29 mouse cellular contexts compared by ENCODE assay signal in genomic region chr4:3241351-3241750, GRCm38 (mm10). TPM values are rescaled to one million over a fixed set of nuclear protein-coding genes. Genes with fewer than 3 reads are reported as not detected.
DNase-seq lines count a peak whose midpoint lies in the region; ATAC-seq lines count a peak whose summit lies in the region.
"Not testable (repeated sequence)": the region's sequence is repeated elsewhere in the genome, so short reads cannot be mapped to it uniquely, and the experiment has no call there.
"Had no signal": no experiment of that assay in that cellular context is flagged by ENCODE, and none has a peak within 500 bp of the region (broad histone marks: within the 10 kb centered on the region; RNA-seq: fewer than 3 reads in every experiment).

No protein-coding gene starts in this region.

- not testable (repeated sequence) for H3K4me3 ChIP-seq in forebrain, embryonic 11.5 days (ENCODE audit: low read depth, low read length); hindbrain, embryonic 14.5 days (replicated peaks; ENCODE audit: low read length); kidney, embryonic 16.5 days (ENCODE audit: low read length); neural tube, embryonic 11.5 days (ENCODE audit: low read depth, low read length); stomach, embryonic 14.5 days (ENCODE audit: low read depth, low read length)

- H3K36me3 ChIP-seq in forebrain, embryonic 11.5 days (ENCODE audit: control insufficient read depth, insufficient read depth, low read length); hindbrain, embryonic 14.5 days (replicated peaks; ENCODE audit: control insufficient read depth, insufficient read depth); kidney, embryonic 16.5 days (ENCODE audit: insufficient read depth, low read length); neural tube, embryonic 11.5 days (ENCODE audit: control insufficient read depth, insufficient read depth, low read length); stomach, embryonic 14.5 days (ENCODE audit: control insufficient read depth, insufficient read depth, low read length): not testable (repeated sequence)

- ATAC-seq in forebrain, embryonic 11.5 days (replicated peaks; ENCODE audit: low FRiP score), result 0 out of 2 replicates have a peak, but pooled peaks have one; percentile 53
- ATAC-seq in hematopoietic stem cell, adult 5-6 weeks (replicated peaks in 1 of 2; ENCODE audit: insufficient read depth in 1 of 2, low FRiP score in 2 of 2, low TSS enrichment in 1 of 2, low read depth in 1 of 2, poor library complexity in 2 of 2, severe bottlenecking in 2 of 2), result 0 out of 4 replicates have a peak, but pooled peaks have one; percentile 12 to 17
- ATAC-seq in hindbrain, embryonic 14.5 days (ENCODE audit: low FRiP score), result peak; percentile 53; the same call in 1 of the 2 replicates
- ATAC-seq in kidney, embryonic 16.5 days (ENCODE audit: low FRiP score, low TSS enrichment), result 0 out of 2 replicates have a peak, but pooled peaks have one; percentile 55
- ATAC-seq in megakaryocyte-erythroid progenitor cell, adult 5-6 weeks (replicated peaks; ENCODE audit: low FRiP score, low TSS enrichment, poor library complexity, severe bottlenecking), result 0 out of 2 replicates have a peak, but pooled peaks have one; percentile 11
- 0 out of 2 replicates have a peak, but pooled peaks have one; percentile 36 for ATAC-seq in neural tube, embryonic 11.5 days (ENCODE audit: insufficient read depth, low FRiP score, low TSS enrichment)
- ATAC-seq in stomach, embryonic 14.5 days (ENCODE audit: insufficient number of reproducible peaks, insufficient read depth, low FRiP score, low read depth), result peak; percentile 43; the same call in 1 of the 2 replicates

- H3K9me3 ChIP-seq in forebrain, embryonic 11.5 days (ENCODE audit: control insufficient read depth, low read length); kidney, embryonic 16.5 days (ENCODE audit: low read length); neural tube, embryonic 11.5 days (ENCODE audit: control insufficient read depth, low read length); stomach, embryonic 14.5 days (ENCODE audit: control insufficient read depth, low read depth, low read length): not testable (repeated sequence)
- H3K9me3 ChIP-seq in hindbrain, embryonic 14.5 days (ENCODE audit: control insufficient read depth, low read length), result peaks cover 27% of the 10 kb centered on the region

- not testable (repeated sequence) for H3K27ac ChIP-seq in forebrain, embryonic 11.5 days (ENCODE audit: low read depth, low read length); hindbrain, embryonic 14.5 days; kidney, embryonic 16.5 days (ENCODE audit: low read length); neural tube, embryonic 11.5 days (ENCODE audit: low read depth, low read length); stomach, embryonic 14.5 days (ENCODE audit: low read length)

- H3K27me3 ChIP-seq in forebrain, embryonic 11.5 days (ENCODE audit: control insufficient read depth, insufficient read depth, low read length); hindbrain, embryonic 14.5 days (ENCODE audit: control insufficient read depth, insufficient read depth, low read length); kidney, embryonic 16.5 days (ENCODE audit: insufficient read depth, low read length); neural tube, embryonic 11.5 days (ENCODE audit: control insufficient read depth, insufficient read depth, low read length); stomach, embryonic 14.5 days (ENCODE audit: control insufficient read depth, insufficient read depth, low read length): not testable (repeated sequence)

- WGBS in forebrain, embryonic 11.5 days, result 72% methylated on average over 4 of the region's 4 CpGs
- 76% methylated on average over 4 of the region's 4 CpGs for WGBS in hindbrain, embryonic 14.5 days
- WGBS in kidney, embryonic 16.5 days, result 76% methylated on average over 4 of the region's 4 CpGs
- WGBS in neural tube, embryonic 11.5 days, result 79% methylated on average over 4 of the region's 4 CpGs
- WGBS in stomach, embryonic 14.5 days, result 76% methylated on average over 4 of the region's 4 CpGs

- DNase-seq in forebrain, embryonic 11.5 days (ENCODE audit: low spot score); hindbrain, embryonic 14.5 days (ENCODE audit: low spot score); neural tube, embryonic 11.5 days (ENCODE audit: low spot score): not testable (repeated sequence)

- H3K4me1 ChIP-seq in forebrain, embryonic 11.5 days (replicated peaks; ENCODE audit: control insufficient read depth, insufficient read depth, low read length); hindbrain, embryonic 14.5 days (replicated peaks; ENCODE audit: control insufficient read depth, insufficient read depth, low read length); kidney, embryonic 16.5 days (ENCODE audit: insufficient read depth, low read length); neural tube, embryonic 11.5 days (ENCODE audit: control insufficient read depth, insufficient read depth, low read length); stomach, embryonic 14.5 days (ENCODE audit: control insufficient read depth, insufficient read depth, low read length): not testable (repeated sequence)

- H3K4me2 ChIP-seq in forebrain, embryonic 11.5 days (ENCODE audit: low read depth, low read length, severe bottlenecking); hindbrain, embryonic 14.5 days (replicated peaks); kidney, embryonic 16.5 days (replicated peaks; ENCODE audit: low read depth, low read length); neural tube, embryonic 11.5 days (ENCODE audit: low read depth); stomach, embryonic 14.5 days (replicated peaks; ENCODE audit: low read depth, low read length): not testable (repeated sequence)

- H3K9ac ChIP-seq in forebrain, embryonic 11.5 days (ENCODE audit: low read length); hindbrain, embryonic 14.5 days; kidney, embryonic 16.5 days (replicated peaks; ENCODE audit: low read length); neural tube, embryonic 11.5 days (ENCODE audit: low read length); stomach, embryonic 14.5 days (replicated peaks; ENCODE audit: low read depth, low read length): not testable (repeated sequence)

RNA-seq across cellular contexts. Expression of gene Vmn1r3, which starts 56.2 kb away (rescaled TPM):
- polyA plus RNA-seq in forebrain, embryonic 11.5 days (2014; fragmentation: Nextera tagmentation; extraction: Ambion mirVana), result not detected in 2 replicates
- not detected in 2 replicates for total RNA-seq in hematopoietic stem cell, adult 5-6 weeks (2017)
- not detected in 2 replicates for polyA plus RNA-seq in hindbrain, embryonic 14.5 days (2014; fragmentation: Nextera tagmentation; extraction: Ambion mirVana)
- not detected in 2 replicates for polyA plus RNA-seq in kidney, embryonic 16.5 days (2015; fragmentation: Nextera tagmentation; extraction: Ambion mirVana)
- total RNA-seq in megakaryocyte-erythroid progenitor cell, adult 5-6 weeks (2014; fragmentation: Nextera tagmentation), result not detected in 2 replicates
- not detected in 2 replicates for total RNA-seq in megakaryocyte-erythroid progenitor cell, adult 5-6 weeks (2017)
- not detected in 2 replicates for polyA plus RNA-seq in neural tube, embryonic 11.5 days (2014; fragmentation: Nextera tagmentation; extraction: Ambion mirVana)
- polyA plus RNA-seq in stomach, embryonic 14.5 days (2014; fragmentation: Nextera tagmentation; extraction: Ambion mirVana), result not detected in 2 replicates
- total RNA-seq: adrenal gland, postnatal 14 days; common myeloid progenitor, adult 5-6 weeks; forebrain, postnatal 0 days; gastrocnemius, adult 2 months; gastrocnemius, postnatal 14 days; gastrocnemius, postnatal 4 days; heart, adult 18-20 months; heart, postnatal 14 days; heart, postnatal 4 days; MEL had no signal
- polyA plus RNA-seq: C2C12; CD4-positive, CD25-positive, alpha-beta regulatory T cell, adult 4 months; cerebellum, adult 2 months; embryonic facial prominence, embryonic 12.5 days; erythroblast, embryonic 14.5 days; forebrain, embryonic 10.5 days; forebrain, embryonic 14.5 days; forebrain, postnatal 0 days; frontal cortex, adult 2 months; heart, embryonic 13.5 days; heart, embryonic 16.5 days; hindbrain, embryonic 16.5 days; intestine, embryonic 15.5 days had no signal
